Mouse (Mus musculus) kidney, embryonic 14.5 days (tissue): ENCODE measurements around the gene 4932438H23Rik. TPM values are rescaled to one million over a fixed set of nuclear protein-coding genes. Genes with fewer than 3 reads are reported as not detected.

Source experiments
- ATAC-seq: fragments of 200-750 bp; cut with Nextera tagmentation; 2 replicates; pipeline ENCODE4 v1.8.0; 2017; ENCODE audit warnings: moderate number of reproducible peaks, mild to moderate bottlenecking, moderate TSS enrichment, moderate library complexity; ENCODE audit not compliant: low FRiP score, low TSS enrichment
- H3K27ac ChIP-seq: fragments of 300-500 bp; sonication (generic); 2 replicates; pipeline ENCODE4 v1.5.1; 2014; ENCODE audit warnings: low read depth, mild to moderate bottlenecking, low read length, moderate library complexity, mixed read lengths
- H3K27me3 ChIP-seq: fragments of 300-500 bp; sonication (generic); 2 replicates; pipeline ENCODE4 v1.6.1; 2014; ENCODE audit warnings: mild to moderate bottlenecking, low read length; ENCODE audit not compliant: control insufficient read depth, insufficient read depth
- H3K36me3 ChIP-seq: fragments of 300-500 bp; sonication (generic); 2 replicates; pipeline ENCODE4 v1.6.1; 2014; ENCODE audit warnings: low read length, mixed read lengths; ENCODE audit not compliant: control insufficient read depth, insufficient read depth
- H3K4me1 ChIP-seq: fragments of 300-500 bp; sonication (generic); 2 replicates; pipeline ENCODE4 v1.6.1; 2014; ENCODE audit warnings: low read length, mixed read lengths; ENCODE audit not compliant: control insufficient read depth, insufficient read depth
- H3K4me2 ChIP-seq: fragments of 300-500 bp; sonication (generic); replicated peaks from 2 replicates; pipeline ENCODE4 v1.6.1; 2014; ENCODE audit warnings: low read depth, mild to moderate bottlenecking, low read length
- H3K4me3 ChIP-seq: fragments of 300-500 bp; sonication (generic); 2 replicates; pipeline ENCODE4 v1.5.1; 2014; ENCODE audit warnings: mild to moderate bottlenecking, low read length
- H3K9ac ChIP-seq: fragments of 300-500 bp; sonication (generic); 2 replicates; pipeline ENCODE4 v1.6.1; 2014; ENCODE audit warnings: low read depth, mild to moderate bottlenecking, low read length, moderate library complexity
- H3K9me3 ChIP-seq: fragments of 300-500 bp; sonication (generic); 2 replicates; pipeline ENCODE4 v1.6.1; 2016; ENCODE audit warnings: low read length; ENCODE audit not compliant: control insufficient read depth
- WGBS: fragments of 180-500 bp; shearing (Covaris S2); extraction: QIAGEN DNeasy Blood & Tissue Kit; methylation state at CpG from one replicate; pipeline ENCODE4 v1.1.7; 2014; 5-methylcytosine and 5-hydroxymethylcytosine counted together
- polyA plus RNA-seq: library from polyadenylated mRNA; unstranded; fragments of >200 nt; fragmentation: Nextera tagmentation; extraction: Ambion mirVana; gene quantifications from 2 replicates; pipeline ENCODE4 v1.2.1, GENCODE M21; 2014

Gene 4932438H23Rik
- polyA plus RNA-seq, 1 experiment from 2014 or later, result 0.50 TPM

DNA sequence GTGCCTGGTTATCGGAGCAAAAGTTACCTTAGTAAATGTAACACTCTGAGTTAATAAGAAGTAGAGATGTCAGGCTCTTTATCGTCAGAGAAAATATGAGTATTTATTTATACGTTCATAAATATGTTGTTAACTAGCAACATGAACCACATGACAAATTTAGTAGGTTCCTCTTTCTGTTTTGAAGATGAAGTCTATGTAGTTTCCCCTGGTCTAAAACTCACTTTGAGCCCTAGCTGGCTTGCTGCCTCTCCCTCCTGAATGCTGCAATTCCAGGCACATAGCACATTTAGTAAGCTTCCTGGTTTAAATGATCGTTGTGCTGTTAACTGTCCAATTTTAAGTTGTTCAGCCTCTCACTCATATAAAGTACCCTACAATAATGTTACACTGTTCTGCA lies 64.2 kb downstream of the 4932438H23Rik start:
- H3K4me2 ChIP-seq, result no peak overlapping the region
- H3K36me3 ChIP-seq, result peaks cover 92% of the 10 kb centered on the region
- no peak overlapping the region for H3K9ac ChIP-seq
- ATAC-seq, result no peak
- no peak overlapping the region for H3K4me3 ChIP-seq
- H3K9me3 ChIP-seq, result no peaks in the 10 kb centered on the region
- WGBS, result 95% methylated on average over 4 of the region's 4 CpGs
- H3K27ac ChIP-seq, result no peak overlapping the region
- H3K27me3 ChIP-seq, result no peaks in the 10 kb centered on the region
- no peaks in the 10 kb centered on the region for H3K4me1 ChIP-seq

GRCm38 (mm10) chr16:91029901-91030300 lies 65.0 kb downstream of the 4932438H23Rik start:
- Histone ChIP-seq H3K9ac (no peak overlapping the region), H3K9me3 (no peaks in the 10 kb centered on the region), H3K27ac (no peak overlapping the region), H3K36me3 (peaks cover 94% of the 10 kb centered on the region), H3K27me3 (no peaks in the 10 kb centered on the region), H3K4me1 (no peaks in the 10 kb centered on the region), H3K4me2 (no peak overlapping the region), H3K4me3 (no peak overlapping the region)
- 89% methylated on average over 2 of the region's 2 CpGs for WGBS
- no peak for ATAC-seq

GRCm38 (mm10) chr16:91029161-91029743 lies 65.7 kb downstream of the 4932438H23Rik start:
- Histone ChIP-seq H3K4me2 (no peak overlapping the region), H3K27me3 (no peaks in the 10 kb centered on the region), H3K9ac (no peak overlapping the region), H3K4me1 (no peaks in the 10 kb centered on the region), H3K4me3 (no peak overlapping the region), H3K36me3 (peaks cover 94% of the 10 kb centered on the region), H3K9me3 (no peaks in the 10 kb centered on the region), H3K27ac (no peak overlapping the region)
- WGBS, result 89% methylated on average over 8 of the region's 8 CpGs
- ATAC-seq, result no peak

DNA sequence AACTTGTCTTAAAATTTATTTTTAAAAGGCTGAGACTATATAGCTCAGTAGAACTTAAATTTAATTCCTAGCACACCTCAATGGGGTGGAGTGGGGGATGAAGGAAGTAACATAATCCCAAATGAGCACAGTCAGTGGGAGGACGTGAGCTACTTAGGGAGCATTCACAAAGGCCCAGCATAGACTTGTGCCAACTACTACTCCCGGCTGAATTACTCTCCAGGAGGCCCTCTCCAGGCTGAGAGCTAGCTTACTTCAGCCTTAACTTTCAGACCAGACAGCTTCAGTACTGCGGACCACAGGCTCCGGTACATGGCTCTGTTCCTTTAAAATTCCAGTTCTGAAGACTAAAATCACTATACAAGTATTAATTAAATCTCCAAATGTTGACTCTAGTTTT lies 68.6 kb downstream of the 4932438H23Rik start:
- Histone ChIP-seq H3K9me3 (no peaks in the 10 kb centered on the region), H3K4me1 (no peaks in the 10 kb centered on the region), H3K27ac (no peak overlapping the region), H3K9ac (no peak overlapping the region), H3K36me3 (peaks cover 94% of the 10 kb centered on the region), H3K27me3 (no peaks in the 10 kb centered on the region), H3K4me2 (no peak overlapping the region), H3K4me3 (no peak overlapping the region)
- 89% methylated on average over 4 of the region's 4 CpGs for WGBS
- ATAC-seq, result no peak

GRCm38 (mm10) chr16:91023384-91023783 lies 71.5 kb downstream of the 4932438H23Rik start:
- Histone ChIP-seq H3K4me2 (no peak overlapping the region), H3K36me3 (peaks cover 98% of the 10 kb centered on the region), H3K9ac (no peak overlapping the region), H3K4me3 (no peak overlapping the region), H3K27me3 (no peaks in the 10 kb centered on the region), H3K27ac (no peak overlapping the region), H3K9me3 (no peaks in the 10 kb centered on the region), H3K4me1 (no peaks in the 10 kb centered on the region)
- WGBS, result 94% methylated on average over 1 of the region's 1 CpGs
- ATAC-seq, result no peak

- WGBS, result 87% methylated on average over 10 of the region's 10 CpGs
- Histone ChIP-seq H3K4me3 (no peak overlapping the region), H3K27me3 (no peaks in the 10 kb centered on the region), H3K9me3 (no peaks in the 10 kb centered on the region), H3K27ac (no peak overlapping the region), H3K9ac (no peak overlapping the region), H3K4me2 (no peak overlapping the region), H3K4me1 (no peaks in the 10 kb centered on the region), H3K36me3 (peaks cover 93% of the 10 kb centered on the region)
- no peak for ATAC-seq
Observed at GRCm38 (mm10) chr16:91020842-91021483, 74.0 kb downstream of the 4932438H23Rik start.

DNA sequence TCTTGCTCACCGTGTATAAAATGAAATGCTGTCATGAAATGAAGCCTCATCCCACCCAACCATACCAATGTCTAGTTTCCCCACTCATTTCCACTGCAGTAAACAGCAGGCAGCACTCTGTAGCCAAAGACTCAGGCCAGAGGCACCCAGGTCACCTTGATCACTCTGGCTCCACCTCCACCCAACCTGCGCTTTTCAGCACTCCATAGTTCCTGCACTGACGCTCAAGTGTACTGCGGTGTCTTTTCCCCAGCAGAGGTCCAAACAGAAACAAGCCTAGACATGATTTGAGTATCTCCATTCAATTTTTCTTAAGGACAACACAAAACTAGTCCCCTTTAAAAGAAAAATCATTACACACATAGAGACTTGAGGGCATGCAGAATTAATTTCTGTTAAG lies 75.4 kb downstream of the 4932438H23Rik start:
- no peak overlapping the region for H3K27ac ChIP-seq
- no peak overlapping the region for H3K9ac ChIP-seq
- H3K4me3 ChIP-seq, result no peak overlapping the region
- ATAC-seq, result no peak
- no peaks in the 10 kb centered on the region for H3K4me1 ChIP-seq
- peaks cover 91% of the 10 kb centered on the region for H3K36me3 ChIP-seq
- no peaks in the 10 kb centered on the region for H3K9me3 ChIP-seq
- H3K4me2 ChIP-seq, result no peak overlapping the region
- WGBS, result 92% methylated on average over 4 of the region's 4 CpGs
- H3K27me3 ChIP-seq, result no peaks in the 10 kb centered on the region

GRCm38 (mm10) chr16:91015761-91016160 lies 79.2 kb downstream of the 4932438H23Rik start:
- WGBS, result 86% methylated on average over 4 of the region's 4 CpGs
- H3K4me2 ChIP-seq, result no peak overlapping the region
- ATAC-seq, result no peak
- H3K9ac ChIP-seq, result no peak overlapping the region
- no peaks in the 10 kb centered on the region for H3K9me3 ChIP-seq
- no peak overlapping the region for H3K27ac ChIP-seq
- peaks cover 69% of the 10 kb centered on the region for H3K36me3 ChIP-seq
- H3K27me3 ChIP-seq, result no peaks in the 10 kb centered on the region
- no peak overlapping the region for H3K4me3 ChIP-seq
- H3K4me1 ChIP-seq, result no peaks in the 10 kb centered on the region

GRCm38 (mm10) chr16:91011847-91012246 lies 83.1 kb downstream of the 4932438H23Rik start:
- peaks cover 32% of the 10 kb centered on the region for H3K36me3 ChIP-seq
- H3K27me3 ChIP-seq, result no peaks in the 10 kb centered on the region
- H3K4me3 ChIP-seq, result peak overlapping the region; percentile 88
- H3K4me1 ChIP-seq, result peaks cover 7% of the 10 kb centered on the region; the same call in 1 of the 2 replicates
- H3K9me3 ChIP-seq, result no peaks in the 10 kb centered on the region
- H3K4me2 ChIP-seq, result peak overlapping the region; percentile 52
- peak overlapping the region; percentile 89; the same call in 1 of the 2 replicates for H3K27ac ChIP-seq
- no peak for ATAC-seq
- WGBS, result 37% methylated on average over 3 of the region's 3 CpGs
- peak overlapping the region; percentile 73; the same call in 1 of the 2 replicates for H3K9ac ChIP-seq
